Mouse (Mus musculus) layer of hippocampus, adult 9-10 months (tissue): ENCODE results near the gene Efna5.

ENCODE experiments used
- DNase-seq: peaks from one replicate; pipeline ENCODE4 v3.0.0; 2022; ENCODE audit warnings: low spot score

Efna5 gene

GRCm38 (mm10) chr17:62700791-62701602 lies 180.1 kb downstream of the Efna5 start:
- DNase-seq = no peak

GRCm38 (mm10) chr17:62694958-62695437 lies 186.1 kb downstream of the Efna5 start:
- DNase-seq = no peak

GRCm38 (mm10) chr17:62692242-62692641 lies 188.9 kb downstream of the Efna5 start:
- DNase-seq = no peak

GRCm38 (mm10) chr17:62691201-62691715 lies 189.9 kb downstream of the Efna5 start:
- no peak for DNase-seq

GRCm38 (mm10) chr17:62690256-62690655 lies 190.9 kb downstream of the Efna5 start:
- no peak for DNase-seq

GRCm38 (mm10) chr17:62689646-62690045 lies 191.5 kb downstream of the Efna5 start:
- DNase-seq = no peak

- no peak for DNase-seq
These were observed 193.7 kb downstream of the Efna5 start for GRCm38 (mm10) chr17:62687369-62687768.

- no peak for DNase-seq
These were observed 195.9 kb downstream of the Efna5 start for GRCm38 (mm10) chr17:62685181-62685580.

- DNase-seq = no peak
These were observed 198.0 kb downstream of the Efna5 start for GRCm38 (mm10) chr17:62683142-62683541.

- no peak for DNase-seq
These were observed 199.4 kb downstream of the Efna5 start for GRCm38 (mm10) chr17:62681726-62682125.

GRCm38 (mm10) chr17:62680737-62681136 lies 200.4 kb downstream of the Efna5 start:
- no peak for DNase-seq

- DNase-seq = no peak
These were observed 204.3 kb downstream of the Efna5 start for GRCm38 (mm10) chr17:62676832-62677231.

- DNase-seq = no peak
These were observed 204.7 kb downstream of the Efna5 start for GRCm38 (mm10) chr17:62676409-62676808.

- DNase-seq = no peak
These were observed 205.3 kb downstream of the Efna5 start for GRCm38 (mm10) chr17:62675811-62676255.

- no peak for DNase-seq
These were observed 209.0 kb downstream of the Efna5 start for GRCm38 (mm10) chr17:62672068-62672467.

GRCm38 (mm10) chr17:62666761-62667160 lies 214.4 kb downstream of the Efna5 start:
- no peak for DNase-seq

- no peak for DNase-seq
These were observed 215.3 kb downstream of the Efna5 start for GRCm38 (mm10) chr17:62665823-62666222.

- no peak for DNase-seq
These were observed 216.4 kb downstream of the Efna5 start for GRCm38 (mm10) chr17:62664709-62665108.

- no peak for DNase-seq
These were observed 219.3 kb downstream of the Efna5 start for GRCm38 (mm10) chr17:62661801-62662200.

GRCm38 (mm10) chr17:62659501-62660175 lies 221.5 kb downstream of the Efna5 start:
- no peak for DNase-seq

GRCm38 (mm10) chr17:62657832-62658630 lies 223.1 kb downstream of the Efna5 start:
- DNase-seq = no peak

- no peak for DNase-seq
These were observed 224.1 kb downstream of the Efna5 start for GRCm38 (mm10) chr17:62657051-62657450.
